Mouse (Mus musculus): ENCODE results near the gene Zfp966. TPM values are rescaled to one million over a fixed set of nuclear protein-coding genes. Genes with fewer than 3 reads are reported as not detected.
"Not testable (repeated sequence)": the region's sequence is repeated elsewhere in the genome, so short reads cannot be mapped to it uniquely, and the experiment has no call there.

The Zfp966 gene
- polyA plus RNA-seq (2015; fragmentation: Nextera tagmentation; extraction: Ambion mirVana): 4.5 and 4.9 TPM in 2 replicates

GRCm38 (mm10) chr2:175931000-175931399 is at the start of gene Zfp966:
Gene Zfp966 (minus strand): TSS chr2:175931100.
- H3K9me3 ChIP-seq (replicated peaks; ENCODE audit: control insufficient read depth, low read length); H3K4me3 ChIP-seq (replicated peaks; ENCODE audit: low read length); H3K27me3 ChIP-seq (ENCODE audit: control insufficient read depth, insufficient read depth, low read length); H3K4me1 ChIP-seq (ENCODE audit: control insufficient read depth, insufficient read depth, low read length); ATAC-seq (ENCODE audit: insufficient read depth, low FRiP score); H3K9ac ChIP-seq (ENCODE audit: low read length); H3K4me2 ChIP-seq (ENCODE audit: low read depth, low read length); H3K27ac ChIP-seq (ENCODE audit: low read length); H3K36me3 ChIP-seq (ENCODE audit: control insufficient read depth, insufficient read depth, low read length): not testable (repeated sequence)
- no CpG with 5 or more reads among the region's 6 CpGs for WGBS

- WGBS: no CpG with 5 or more reads among the region's 4 CpGs
- H3K4me3 ChIP-seq (replicated peaks; ENCODE audit: low read length); H3K9me3 ChIP-seq (replicated peaks; ENCODE audit: control insufficient read depth, low read length); H3K4me1 ChIP-seq (ENCODE audit: control insufficient read depth, insufficient read depth, low read length); H3K27me3 ChIP-seq (ENCODE audit: control insufficient read depth, insufficient read depth, low read length); H3K9ac ChIP-seq (ENCODE audit: low read length); H3K27ac ChIP-seq (ENCODE audit: low read length); ATAC-seq (ENCODE audit: insufficient read depth, low FRiP score); H3K4me2 ChIP-seq (ENCODE audit: low read depth, low read length); H3K36me3 ChIP-seq (ENCODE audit: control insufficient read depth, insufficient read depth, low read length): not testable (repeated sequence)
Observed at GRCm38 (mm10) chr2:175965031-175965430, 34.1 kb upstream of the Zfp966 start, which contains the start of gene Gm2026. Gene Gm2026 (plus strand): TSS chr2:175965331.

DNA sequence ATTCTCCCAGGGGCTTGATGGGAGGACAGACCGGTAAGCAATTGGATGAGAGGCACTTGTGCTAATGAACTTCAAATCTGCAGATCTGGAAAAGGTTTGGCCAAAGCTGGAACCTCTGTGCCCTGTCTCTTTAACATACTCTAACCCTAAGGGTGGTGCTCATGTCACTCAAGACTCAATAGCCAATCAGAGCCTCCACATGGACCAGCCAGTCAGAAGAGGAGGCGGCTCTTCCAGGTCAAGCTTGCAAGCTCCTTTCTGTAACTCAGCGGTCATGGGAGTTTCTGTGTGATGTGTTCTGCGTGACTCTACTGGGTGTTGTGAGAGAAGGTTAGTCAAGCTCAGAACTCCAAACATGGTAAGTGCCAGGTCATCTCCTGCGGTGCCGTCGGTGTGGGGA is 61.9 kb downstream of the Zfp966 start, which contains the start of gene Gm6710:
Gene Gm6710 (plus strand): TSS at position 196 of the 400 bp plus-strand sequence.
- ATAC-seq (ENCODE audit: insufficient read depth, low FRiP score); H3K9me3 ChIP-seq (replicated peaks; ENCODE audit: control insufficient read depth, low read length); H3K4me2 ChIP-seq (ENCODE audit: low read depth, low read length); H3K9ac ChIP-seq (ENCODE audit: low read length); H3K27me3 ChIP-seq (ENCODE audit: control insufficient read depth, insufficient read depth, low read length); H3K36me3 ChIP-seq (ENCODE audit: control insufficient read depth, insufficient read depth, low read length); H3K27ac ChIP-seq (ENCODE audit: low read length); H3K4me1 ChIP-seq (ENCODE audit: control insufficient read depth, insufficient read depth, low read length); H3K4me3 ChIP-seq (replicated peaks; ENCODE audit: low read length): not testable (repeated sequence)
- no CpG with 5 or more reads among the region's 7 CpGs for WGBS

Other genes with a start within 250 kb of the Zfp966 start
- 21.2 and 22.1 TPM in 2 replicates for gene Zfp969, start 227.5 kb downstream of the Zfp966 start, polyA plus RNA-seq (2015; fragmentation: Nextera tagmentation; extraction: Ambion mirVana)
- not detected in 2 replicates for gene Gm2007, start 189.6 kb downstream of the Zfp966 start, polyA plus RNA-seq (2015; fragmentation: Nextera tagmentation; extraction: Ambion mirVana)
- gene Gm14288, start 130.0 kb downstream of the Zfp966 start, polyA plus RNA-seq (2015; fragmentation: Nextera tagmentation; extraction: Ambion mirVana): 3.8 TPM in 1 of 2 replicates, not detected in the other
- gene Gm6710, start 61.9 kb downstream of the Zfp966 start, polyA plus RNA-seq (2015; fragmentation: Nextera tagmentation; extraction: Ambion mirVana): 17.1 and 20.0 TPM in 2 replicates
- 25.0 and 25.3 TPM in 2 replicates for gene Gm2026, start 34.2 kb upstream of the Zfp966 start, polyA plus RNA-seq (2015; fragmentation: Nextera tagmentation; extraction: Ambion mirVana)
- 1.3 and 2.1 TPM in 2 replicates for gene Gm2004, start 218.7 kb upstream of the Zfp966 start, polyA plus RNA-seq (2015; fragmentation: Nextera tagmentation; extraction: Ambion mirVana)